Mouse (Mus musculus) megakaryocyte progenitor cell, adult 5-6 weeks (primary cell): ENCODE results near the gene Kcnc3. TPM values are rescaled to one million over a fixed set of nuclear protein-coding genes. Genes with fewer than 3 reads are reported as not detected.

Experiments used
- total RNA-seq, 2 experiments: library from RNA; stranded (forward) in 1 of 2; stranded (reverse) in 1 of 2; fragments of 157-497, 149-512 nt in 1 of 2; fragments of 200-1000 nt in 1 of 2; gene quantifications; 2 replicates each; pipeline versions ENCODE4 v1.2.3 to v1.2.4; 2015 to 2017

Gene Kcnc3
- total RNA-seq, 2 experiments from 2014 or later: 0.04 to 0.25 TPM

Other genes starting within 250 kb of the Kcnc3 start
- 0.22 and 0.24 TPM in 2 replicates for gene Syt3, start 206.6 kb upstream of the Kcnc3 start, total RNA-seq (2015)
- gene Syt3, start 206.6 kb upstream of the Kcnc3 start, total RNA-seq (2017): 0.12 and 0.14 TPM in 2 replicates
- gene 1700008O03Rik, start 204.8 kb upstream of the Kcnc3 start, total RNA-seq (2015): 0.44 and 1.5 TPM in 2 replicates
- gene 1700008O03Rik, start 204.8 kb upstream of the Kcnc3 start, total RNA-seq (2017): 1.8 and 2.2 TPM in 2 replicates
- gene Lrrc4b, start 161.6 kb upstream of the Kcnc3 start, total RNA-seq (2015): not detected in 2 replicates
- gene Lrrc4b, start 161.6 kb upstream of the Kcnc3 start, total RNA-seq (2017): not detected in 2 replicates
- not detected in 2 replicates for gene Aspdh, start 125.3 kb upstream of the Kcnc3 start, total RNA-seq (2015)
- not detected in 2 replicates for gene Aspdh, start 125.3 kb upstream of the Kcnc3 start, total RNA-seq (2017)
- 27.5 and 35.2 TPM in 2 replicates for gene Josd2, start 122.7 kb upstream of the Kcnc3 start, total RNA-seq (2015)
- 17.4 and 22.6 TPM in 2 replicates for gene Josd2, start 122.7 kb upstream of the Kcnc3 start, total RNA-seq (2017)
- gene Emc10, start 94.1 kb upstream of the Kcnc3 start, total RNA-seq (2015): 60.6 and 62.7 TPM in 2 replicates
- gene Emc10, start 94.1 kb upstream of the Kcnc3 start, total RNA-seq (2017): 30.4 and 38.3 TPM in 2 replicates
- gene Fam71e1, start 94.1 kb upstream of the Kcnc3 start, total RNA-seq (2015): 1.2 and 2.5 TPM in 2 replicates
- gene Fam71e1, start 94.1 kb upstream of the Kcnc3 start, total RNA-seq (2017): 0.30 and 1.7 TPM in 2 replicates
- gene Mybpc2, start 66.0 kb upstream of the Kcnc3 start, total RNA-seq (2015): not detected in 2 replicates
- gene Mybpc2, start 66.0 kb upstream of the Kcnc3 start, total RNA-seq (2017): not detected in 2 replicates
- 0.20 TPM in 1 of 2 replicates, not detected in the other for gene Spib, start 58.6 kb upstream of the Kcnc3 start, total RNA-seq (2015)
- gene Spib, start 58.6 kb upstream of the Kcnc3 start, total RNA-seq (2017): 0.04 TPM in 1 of 2 replicates, not detected in the other
- gene Pold1, start 41.8 kb upstream of the Kcnc3 start, total RNA-seq (2015): 51.4 and 70.3 TPM in 2 replicates
- 64.4 and 77.2 TPM in 2 replicates for gene Pold1, start 41.8 kb upstream of the Kcnc3 start, total RNA-seq (2017)
- 39.4 and 43.7 TPM in 2 replicates for gene Nr1h2, start 36.7 kb upstream of the Kcnc3 start, total RNA-seq (2015)
- gene Nr1h2, start 36.7 kb upstream of the Kcnc3 start, total RNA-seq (2017): 42.6 and 45.7 TPM in 2 replicates
- 219 and 232 TPM in 2 replicates for gene Napsa, start 18.3 kb upstream of the Kcnc3 start, total RNA-seq (2015)
- 91.2 and 121 TPM in 2 replicates for gene Napsa, start 18.3 kb upstream of the Kcnc3 start, total RNA-seq (2017)
- gene Myh14, start 80.2 kb downstream of the Kcnc3 start, total RNA-seq (2015): not detected in 2 replicates
- not detected in 2 replicates for gene Myh14, start 80.2 kb downstream of the Kcnc3 start, total RNA-seq (2017)
- not detected in 2 replicates for gene Izumo2, start 118.1 kb downstream of the Kcnc3 start, total RNA-seq (2015)
- gene Izumo2, start 118.1 kb downstream of the Kcnc3 start, total RNA-seq (2017): not detected in 2 replicates
- 37.1 and 37.4 TPM in 2 replicates for gene Vrk3, start 157.7 kb downstream of the Kcnc3 start, total RNA-seq (2015)
- 36.0 and 51.4 TPM in 2 replicates for gene Vrk3, start 157.7 kb downstream of the Kcnc3 start, total RNA-seq (2017)
- gene Zfp473, start 160.4 kb downstream of the Kcnc3 start, total RNA-seq (2015): 1.2 and 1.5 TPM in 2 replicates
- 1.0 and 2.6 TPM in 2 replicates for gene Zfp473, start 160.4 kb downstream of the Kcnc3 start, total RNA-seq (2017)
- 39.8 and 47.3 TPM in 2 replicates for gene Nup62, start 225.4 kb downstream of the Kcnc3 start, total RNA-seq (2015)
- gene Nup62, start 225.4 kb downstream of the Kcnc3 start, total RNA-seq (2017): 126 and 140 TPM in 2 replicates
- 0.17 and 1.0 TPM in 2 replicates for gene Il4i1, start 225.7 kb downstream of the Kcnc3 start, total RNA-seq (2015)
- gene Il4i1, start 225.7 kb downstream of the Kcnc3 start, total RNA-seq (2017): 0.17 and 0.25 TPM in 2 replicates
- 4.0 and 4.8 TPM in 2 replicates for gene Atf5, start 226.0 kb downstream of the Kcnc3 start, total RNA-seq (2015)
- 1.5 and 1.9 TPM in 2 replicates for gene Atf5, start 226.0 kb downstream of the Kcnc3 start, total RNA-seq (2017)